Mouse (Mus musculus) forebrain, postnatal 0 days (tissue): ENCODE data around the gene Gpr1. TPM values are rescaled to one million over a fixed set of nuclear protein-coding genes. Genes with fewer than 3 reads are reported as not detected.
A peak's percentile ranks its signal among the peaks of the same experiment; 100 is the strongest.

Source experiments
- ATAC-seq: fragments of 200-750 bp; cut with Nextera tagmentation; 2 replicates; pipeline ENCODE4 v1.8.0; 2017; ENCODE audit warnings: mild to moderate bottlenecking, moderate library complexity
- DNase-seq: peaks from one replicate; pipeline ENCODE4 v3.0.0-alpha.2; 2015
- H3K27ac ChIP-seq: fragments of 300-500 bp; sonication (generic); 2 replicates; pipeline ENCODE4 v1.5.1; 2014; ENCODE audit warnings: low read depth, mild to moderate bottlenecking, antibody characterized with exemption, low read length, moderate library complexity, mixed read lengths
- H3K27me3 ChIP-seq: fragments of 300-500 bp; sonication (generic); 2 replicates; pipeline ENCODE4 v1.6.1; 2014; ENCODE audit warnings: mild to moderate bottlenecking, low read length, mixed read lengths; ENCODE audit not compliant: insufficient read depth
- H3K36me3 ChIP-seq: fragments of 300-500 bp; sonication (generic); 2 replicates; pipeline ENCODE4 v1.6.1; 2014; ENCODE audit warnings: mild to moderate bottlenecking, moderate library complexity; ENCODE audit not compliant: insufficient read depth
- H3K4me1 ChIP-seq: fragments of 300-500 bp; sonication (generic); 2 replicates; pipeline ENCODE4 v1.6.1; 2014; ENCODE audit warnings: antibody characterized with exemption; ENCODE audit not compliant: insufficient read depth
- H3K4me2 ChIP-seq: fragments of 300-500 bp; sonication (generic); 2 replicates; pipeline ENCODE4 v1.6.1; 2014; ENCODE audit warnings: low read depth, mild to moderate bottlenecking, moderate library complexity
- H3K4me3 ChIP-seq: fragments of 300-500 bp; sonication (generic); 2 replicates; pipeline ENCODE4 v1.5.1; 2014; ENCODE audit warnings: low read depth, low read length, mixed read lengths
- H3K9ac ChIP-seq: fragments of 300-500 bp; sonication (generic); 2 replicates; pipeline ENCODE4 v1.6.1; 2014; ENCODE audit warnings: mild to moderate bottlenecking
- H3K9me3 ChIP-seq: fragments of 300-500 bp; sonication (generic); 2 replicates; pipeline ENCODE4 v1.6.1; 2016; ENCODE audit warnings: low read length
- CTCF ChIP-seq: sonication (generic); IDR thresholded peaks from 2 replicates; pipeline ENCODE4 v1.5.1; 2016; ENCODE audit warnings: antibody characterized with exemption, control low read depth, low read depth
- WGBS: fragments of 180-500 bp; shearing (Covaris S2); extraction: QIAGEN DNeasy Blood & Tissue Kit; methylation state at CpG from one replicate; pipeline ENCODE4 v1.1.7; 2014; 5-methylcytosine and 5-hydroxymethylcytosine counted together
- polyA plus RNA-seq: library from polyadenylated mRNA; unstranded; fragments of >200 nt; fragmentation: Nextera tagmentation; extraction: Ambion mirVana; gene quantifications from 2 replicates; pipeline ENCODE4 v1.2.1, GENCODE M21; 2015
- total RNA-seq: library from RNA; depleted of rRNA; stranded (reverse); fragments of >200 nt; gene quantifications from 2 replicates; pipeline ENCODE4 v1.2.3, GENCODE M21; 2014; rRNA removed

Gpr1 gene
- total RNA-seq (0.62 and 0.95 TPM in 2 replicates), polyA plus RNA-seq (0.45 and 0.47 TPM in 2 replicates)

DNA sequence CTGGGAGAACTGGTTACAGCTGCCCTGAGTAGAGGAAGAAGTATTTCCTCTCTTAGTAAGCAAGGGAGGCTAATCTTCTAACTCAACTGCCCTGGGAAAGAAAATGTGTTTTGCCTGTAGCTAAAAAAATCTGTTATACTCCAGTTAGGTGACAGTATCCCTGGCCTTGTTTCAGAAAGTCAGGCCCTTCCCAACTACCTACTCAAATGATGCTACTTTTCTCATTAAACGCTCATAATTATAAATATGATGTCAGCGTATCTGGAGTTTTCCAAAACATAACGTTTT is at the start of gene Gpr1:
Gene Gpr1 (minus strand): TSS at position 273 of the 288 bp plus-strand sequence.
- no peak; the same call in 1 of the 2 replicates for ATAC-seq
- H3K4me1 ChIP-seq, result peaks cover 9% of the 10 kb centered on the region
- H3K27me3 ChIP-seq, result no peaks in the 10 kb centered on the region
- H3K36me3 ChIP-seq, result no peaks in the 10 kb centered on the region
- peak within 1 kb of the TSS; percentile 19 for H3K4me3 ChIP-seq
- no peaks in the 10 kb centered on the region for H3K9me3 ChIP-seq
- no peak for DNase-seq
- TF ChIP-seq CTCF, result no peak
- peak within 1 kb of the TSS; percentile 59 for H3K27ac ChIP-seq
- H3K9ac ChIP-seq, result peak within 1 kb of the TSS; percentile 52
- WGBS, result 30% methylated on average over 3 of the region's 3 CpGs
- H3K4me2 ChIP-seq, result peak within 1 kb of the TSS; percentile 44

DNA sequence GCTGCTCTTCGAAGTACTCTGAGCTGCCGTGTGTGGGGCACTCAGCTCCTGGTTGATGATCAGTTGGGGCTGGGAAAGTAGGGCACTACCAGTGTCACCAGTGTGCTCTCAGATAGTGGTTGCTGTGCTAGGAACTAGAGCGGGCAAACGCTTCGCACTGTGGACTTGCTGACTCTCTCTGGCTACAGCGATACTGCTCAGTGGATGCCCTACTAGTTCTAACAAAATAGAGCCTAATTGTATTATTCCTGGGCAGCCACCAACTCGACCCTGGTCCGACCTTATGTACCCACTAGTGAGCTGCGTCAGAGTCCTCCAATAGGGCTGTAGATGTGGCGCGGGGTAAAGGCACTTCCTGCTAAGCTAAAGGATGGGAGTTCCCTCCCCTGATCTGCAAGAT is 49.3 kb upstream of the Gpr1 start:
- no peak for DNase-seq
- Histone ChIP-seq H3K4me3 (no peak overlapping the region), H3K27me3 (peaks cover 22% of the 10 kb centered on the region), H3K9ac (no peak overlapping the region), H3K4me1 (no peaks in the 10 kb centered on the region), H3K4me2 (no peak overlapping the region), H3K36me3 (no peaks in the 10 kb centered on the region), H3K9me3 (no peaks in the 10 kb centered on the region), H3K27ac (no peak overlapping the region)
- no peak for TF ChIP-seq CTCF
- ATAC-seq, result no peak
- 41% methylated on average over 11 of the region's 11 CpGs for WGBS

DNA sequence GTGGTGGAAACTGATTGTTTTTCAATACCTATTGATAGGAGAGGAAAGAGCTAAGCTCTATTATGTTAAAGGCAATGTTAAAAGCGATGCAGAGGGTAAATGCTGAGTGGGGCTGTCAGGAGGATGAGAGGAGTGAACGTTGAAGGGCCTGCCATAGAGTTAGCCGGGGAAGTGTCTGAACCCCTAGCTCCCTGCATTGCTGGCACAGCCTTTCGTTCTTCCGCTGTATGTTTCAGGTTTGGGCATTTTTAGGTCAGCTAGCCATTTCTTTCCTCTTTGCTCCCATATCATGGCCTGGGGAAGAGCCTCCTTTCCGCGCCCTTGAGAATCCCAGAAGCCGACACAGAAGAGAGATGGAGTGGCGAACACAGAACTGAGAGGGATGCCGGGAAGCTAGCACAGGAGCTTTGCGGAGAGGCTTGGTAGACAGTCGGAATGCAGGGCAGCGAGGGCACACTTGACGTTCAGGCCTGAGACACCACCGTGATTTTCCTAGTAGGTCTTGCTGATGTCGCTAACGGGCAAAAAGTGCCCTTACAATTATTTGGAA is 46.8 kb upstream of the Gpr1 start:
- Histone ChIP-seq H3K27me3 (peaks cover 27% of the 10 kb centered on the region), H3K9ac (no peak overlapping the region), H3K9me3 (no peaks in the 10 kb centered on the region), H3K36me3 (no peaks in the 10 kb centered on the region), H3K4me2 (no peak overlapping the region), H3K4me1 (0 out of 2 replicates have a peak, but pooled peaks cover 4% of the 10 kb centered on the region), H3K4me3 (no peak overlapping the region), H3K27ac (no peak overlapping the region)
- 47% methylated on average over 17 of the region's 17 CpGs for WGBS
- no peak for TF ChIP-seq CTCF
- no peak for DNase-seq
- ATAC-seq, result no peak

DNA sequence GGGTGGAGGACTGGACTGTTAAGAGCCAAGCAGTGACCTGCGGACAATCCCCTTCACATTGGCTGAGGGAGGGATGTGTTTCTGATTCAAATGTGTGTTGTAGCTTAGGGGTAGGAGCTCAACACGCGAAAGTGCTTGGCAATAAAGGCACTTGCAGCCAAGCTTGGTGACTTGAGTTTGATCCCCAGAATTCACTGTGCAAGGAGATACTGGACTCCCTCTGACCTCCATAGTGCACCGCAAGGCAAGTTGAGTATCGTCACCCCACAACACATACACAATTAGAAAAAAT is 46.3 kb upstream of the Gpr1 start:
- H3K4me2 ChIP-seq, result no peak overlapping the region
- H3K4me3 ChIP-seq, result no peak overlapping the region
- no peaks in the 10 kb centered on the region for H3K36me3 ChIP-seq
- no peak for ATAC-seq
- no peak overlapping the region for H3K9ac ChIP-seq
- DNase-seq, result no peak
- H3K9me3 ChIP-seq, result no peaks in the 10 kb centered on the region
- peaks cover 30% of the 10 kb centered on the region for H3K27me3 ChIP-seq
- 0 out of 2 replicates have a peak, but pooled peaks cover 8% of the 10 kb centered on the region for H3K4me1 ChIP-seq
- H3K27ac ChIP-seq, result no peak overlapping the region
- 45% methylated on average over 5 of the region's 5 CpGs for WGBS
- no peak for TF ChIP-seq CTCF

DNA sequence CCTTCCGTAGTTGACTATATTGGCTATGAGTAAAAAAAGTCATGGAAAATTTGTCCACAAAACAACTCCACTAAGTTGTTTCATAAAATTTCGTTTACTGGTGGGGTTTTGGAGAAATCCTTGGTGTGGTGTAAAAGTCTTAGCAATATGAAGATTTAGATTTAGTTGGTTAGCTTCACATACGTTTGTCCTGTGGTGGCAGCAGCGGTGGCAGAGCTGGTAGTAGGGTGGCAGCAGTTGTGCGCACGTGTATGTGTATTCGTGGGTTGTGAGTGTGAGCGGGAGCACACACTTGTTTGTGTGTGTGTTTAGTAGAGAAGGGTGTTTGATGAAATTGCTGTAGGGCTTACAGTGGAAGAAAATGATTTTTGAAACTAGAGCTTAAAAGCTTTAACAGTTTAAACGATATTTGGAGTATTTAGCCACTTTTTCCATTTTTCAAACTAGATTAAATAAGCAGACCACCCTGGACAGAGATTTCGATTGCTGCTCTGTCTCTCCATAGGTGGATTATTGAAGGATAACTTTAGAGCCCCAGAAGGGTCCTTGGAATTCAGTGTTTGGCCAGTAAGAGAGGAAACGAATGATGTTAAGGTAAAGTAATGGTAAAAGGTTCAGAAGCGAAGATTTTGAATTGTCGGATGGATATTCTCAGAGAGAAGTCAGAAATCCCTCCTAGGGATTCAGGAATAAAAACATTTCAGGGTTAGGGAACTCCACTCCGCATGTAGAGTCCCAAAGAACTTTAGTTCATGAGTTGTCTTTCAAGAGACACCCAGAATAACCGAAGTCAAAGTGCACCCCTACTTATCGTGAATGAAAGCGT is 45.8 kb upstream of the Gpr1 start:
- TF ChIP-seq CTCF, result no peak
- 43% methylated on average over 17 of the region's 17 CpGs for WGBS
- Histone ChIP-seq H3K27ac (no peak overlapping the region), H3K4me3 (no peak overlapping the region), H3K4me1 (0 out of 2 replicates have a peak, but pooled peaks cover 10% of the 10 kb centered on the region), H3K27me3 (peaks cover 32% of the 10 kb centered on the region), H3K9ac (no peak overlapping the region), H3K36me3 (no peaks in the 10 kb centered on the region), H3K9me3 (no peaks in the 10 kb centered on the region), H3K4me2 (no peak overlapping the region)
- DNase-seq (no peak), ATAC-seq (no peak)

DNA sequence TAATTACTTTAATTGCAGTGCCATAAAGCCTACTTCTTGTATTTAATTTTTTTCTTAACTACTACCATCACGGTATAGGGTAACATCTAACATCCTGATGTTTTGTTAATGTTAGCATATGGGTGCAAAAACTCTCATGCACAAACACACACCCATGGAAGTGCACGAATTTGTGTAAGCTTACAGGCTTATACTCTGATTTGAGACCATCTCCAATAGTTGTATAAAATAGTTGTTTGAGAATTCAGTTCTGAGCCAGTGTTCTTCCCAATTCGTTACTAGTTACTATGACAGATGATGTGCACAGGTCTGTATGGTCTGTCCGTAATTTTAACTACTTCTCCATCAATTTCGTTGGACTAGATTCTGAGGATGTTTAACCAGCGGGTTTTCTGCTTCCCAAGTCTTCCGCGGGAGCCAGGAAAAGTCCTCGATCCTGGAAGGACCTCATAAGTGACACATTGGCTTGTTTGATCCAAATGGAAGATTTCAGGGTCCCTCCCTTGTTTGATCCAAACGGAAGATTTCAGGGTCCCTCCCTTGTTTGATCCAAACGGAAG is 45.0 kb upstream of the Gpr1 start:
- Histone ChIP-seq H3K9ac (no peak overlapping the region), H3K4me2 (no peak overlapping the region), H3K27ac (no peak overlapping the region), H3K9me3 (no peaks in the 10 kb centered on the region), H3K27me3 (peaks cover 36% of the 10 kb centered on the region), H3K36me3 (no peaks in the 10 kb centered on the region), H3K4me3 (no peak overlapping the region), H3K4me1 (0 out of 2 replicates have a peak, but pooled peaks cover 10% of the 10 kb centered on the region)
- TF ChIP-seq CTCF, result no peak
- 46% methylated on average over 11 of the region's 11 CpGs for WGBS
- no peak for DNase-seq
- no peak for ATAC-seq

DNA sequence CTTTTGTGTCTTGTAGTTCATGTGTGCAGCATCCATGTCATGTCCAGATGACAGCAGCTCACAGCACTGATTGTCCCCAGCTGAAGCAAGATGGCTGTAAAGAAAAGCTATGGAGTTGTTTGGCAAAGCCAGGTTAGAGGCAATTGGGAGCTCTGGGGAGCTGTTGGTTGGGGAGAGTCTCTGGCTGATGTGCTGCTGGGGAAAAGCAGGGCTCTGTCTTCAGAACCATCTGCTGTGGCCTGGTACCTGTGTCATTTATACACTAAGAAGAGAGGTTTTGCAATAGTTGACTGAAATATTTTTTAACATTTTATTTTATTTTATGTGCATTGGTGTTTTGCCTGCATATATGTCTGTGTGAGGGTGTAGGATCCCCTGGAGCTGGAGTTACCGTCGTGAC is 44.2 kb upstream of the Gpr1 start:
- no peak overlapping the region for H3K9ac ChIP-seq
- WGBS, result 59% methylated on average over 2 of the region's 2 CpGs
- H3K27ac ChIP-seq, result no peak overlapping the region
- no peaks in the 10 kb centered on the region for H3K36me3 ChIP-seq
- ATAC-seq (no peak), DNase-seq (no peak)
- no peak overlapping the region for H3K4me3 ChIP-seq
- TF ChIP-seq CTCF, result no peak
- no peak overlapping the region for H3K4me2 ChIP-seq
- peaks cover 36% of the 10 kb centered on the region for H3K27me3 ChIP-seq
- 0 out of 2 replicates have a peak, but pooled peaks cover 10% of the 10 kb centered on the region for H3K4me1 ChIP-seq
- no peaks in the 10 kb centered on the region for H3K9me3 ChIP-seq
